Mouse (Mus musculus) stomach, postnatal 0 days (tissue): Measurements from ENCODE around the gene Sulf2.

Experiments
- CTCF ChIP-seq: IDR thresholded peaks from 2 replicates; pipeline ENCODE4 v1.5.1; 2016; ENCODE audit warnings: antibody characterized with exemption, low read depth, mild to moderate bottlenecking, moderate library complexity
- EP300 ChIP-seq: optimal IDR thresholded peaks from 2 replicates; pipeline ENCODE3; 2016; ENCODE audit warnings: antibody characterized with exemption

GRCm38 (mm10) chr2:166119992-166120391 lies 35.5 kb downstream of the Sulf2 start:
- TF ChIP-seq EP300 (no peak), CTCF (no peak)
